ENCODE assay signal across 9 mouse cellular contexts in genomic region chr8:81388953-81389352, GRCm38 (mm10).
"Had no signal": no experiment of that assay in that cellular context is flagged by ENCODE, and none has a peak within 500 bp of the region (broad histone marks: within the 10 kb centered on the region; RNA-seq: fewer than 3 reads in every experiment).

No protein-coding gene starts in this region.

- ATAC-seq: liver, postnatal 0 days had no signal

- DNase-seq: kidney, adult 8-10 months; kidney, postnatal 25 days; liver; liver, embryonic 13.5 days; liver, postnatal 0 days; right cerebral cortex, adult 18-20 months; right cerebral cortex, postnatal 4 days; thymus, adult 2 months; thymus, postnatal 25 days had no signal
